Mouse (Mus musculus) stomach, postnatal 0 days (tissue): ENCODE results near the gene Nkiras2.

Experiments used
- CTCF ChIP-seq: IDR thresholded peaks from 2 replicates; pipeline ENCODE4 v1.5.1; 2016; ENCODE audit warnings: antibody characterized with exemption, low read depth, mild to moderate bottlenecking, moderate library complexity
- EP300 ChIP-seq: optimal IDR thresholded peaks from 2 replicates; pipeline ENCODE3; 2016; ENCODE audit warnings: antibody characterized with exemption

- TF ChIP-seq CTCF (no peak), EP300 (no peak)
These were observed 11.9 kb upstream of the Nkiras2 start for GRCm38 (mm10) chr11:100607121-100607520.
